Mouse (Mus musculus): Measurements from ENCODE around the gene Cdh4.

Gene Cdh4

GRCm38 (mm10) chr2:179476622-179477021 lies 34.4 kb downstream of the Cdh4 start:
- peak; percentile 47 for DNase-seq

DNA sequence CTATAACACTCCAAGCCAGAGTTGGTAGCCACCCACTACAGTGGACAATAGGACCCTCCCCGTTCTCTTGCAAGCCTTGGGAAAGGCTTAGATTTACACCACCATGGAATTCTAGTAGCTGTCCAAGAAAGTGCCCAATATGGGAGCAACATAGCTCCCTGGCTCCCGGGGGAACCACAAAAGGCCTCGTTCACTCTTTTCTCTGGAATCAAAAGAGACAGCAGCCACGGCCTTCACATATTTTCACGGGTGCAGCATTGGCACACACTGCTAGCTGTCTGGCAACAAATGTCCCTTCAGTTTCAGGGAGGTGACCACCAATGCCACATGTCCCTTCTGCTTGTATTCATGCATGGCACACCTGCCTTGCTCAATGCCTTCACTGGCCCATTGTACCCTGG lies 38.6 kb downstream of the Cdh4 start:
- DNase-seq = peak; percentile 48

DNA sequence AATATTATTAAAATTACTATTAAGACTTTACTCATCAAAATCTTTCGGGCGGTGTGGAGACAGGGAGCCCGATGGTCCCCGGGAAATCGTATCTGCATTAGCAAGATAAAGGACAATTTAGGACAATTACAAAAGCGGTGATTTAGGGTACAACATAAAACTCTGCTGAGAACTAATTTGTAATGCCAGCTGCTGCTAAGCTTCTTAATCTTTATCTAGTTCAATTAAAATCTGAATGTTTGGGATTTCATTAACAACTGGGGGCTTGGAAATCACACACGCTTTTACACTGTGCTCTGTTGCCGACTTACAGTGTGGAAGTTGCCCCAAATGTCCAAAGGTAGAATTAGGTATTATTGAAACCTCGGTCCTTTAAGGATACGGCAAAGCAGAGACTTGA lies 39.1 kb downstream of the Cdh4 start:
- peak; percentile 58 for DNase-seq

DNA sequence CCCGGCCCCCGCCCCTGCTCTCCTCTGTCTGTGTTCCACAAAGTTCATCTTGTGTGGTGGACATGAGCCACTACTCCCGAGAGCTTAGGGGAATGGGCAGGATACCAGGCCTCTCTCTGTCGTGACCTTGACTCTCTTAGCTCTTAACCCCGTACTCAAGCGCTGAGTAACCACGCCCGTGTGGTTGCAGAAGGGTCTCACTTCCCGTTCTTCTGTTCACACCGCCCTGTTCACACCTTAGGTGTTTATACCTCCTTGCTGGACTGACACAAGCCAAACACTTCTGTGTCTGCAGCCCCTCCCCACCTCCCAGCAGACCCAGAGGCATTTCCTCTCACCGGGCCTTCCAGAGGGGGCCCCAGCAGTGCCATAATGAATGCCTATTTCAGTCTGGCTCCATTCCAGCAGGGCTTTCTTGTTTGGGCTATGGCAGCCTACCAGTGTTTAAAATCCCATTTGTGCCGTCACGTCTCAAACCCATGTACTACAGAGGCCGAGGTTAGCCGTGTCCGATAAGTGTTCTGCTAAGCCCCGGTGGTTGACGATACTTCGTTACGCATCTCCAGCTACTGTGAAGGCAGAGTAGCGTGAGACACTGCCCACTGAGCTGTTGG lies 46.4 kb downstream of the Cdh4 start:
- peak; percentile 46 for DNase-seq

DNA sequence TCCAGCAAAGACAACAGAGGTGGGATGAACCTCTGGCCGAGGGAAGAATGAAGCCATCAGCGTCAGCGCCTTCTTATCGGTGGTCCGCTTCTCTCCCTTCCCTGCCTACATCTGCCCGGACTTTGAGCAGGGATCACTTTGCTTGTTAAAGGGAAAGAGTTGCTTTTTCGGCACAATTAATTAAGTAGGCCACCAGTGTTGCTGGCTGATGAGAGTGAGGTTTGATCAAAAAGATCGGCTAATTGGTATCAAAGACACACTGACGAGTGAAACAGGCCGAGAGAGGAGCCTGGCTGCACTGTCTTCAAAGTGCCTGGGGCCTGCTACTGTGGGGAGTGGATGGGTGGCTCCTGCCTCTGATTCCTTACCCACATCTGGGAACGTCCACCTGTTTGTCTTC lies 49.7 kb downstream of the Cdh4 start:
- peak; percentile 87 for DNase-seq

DNA sequence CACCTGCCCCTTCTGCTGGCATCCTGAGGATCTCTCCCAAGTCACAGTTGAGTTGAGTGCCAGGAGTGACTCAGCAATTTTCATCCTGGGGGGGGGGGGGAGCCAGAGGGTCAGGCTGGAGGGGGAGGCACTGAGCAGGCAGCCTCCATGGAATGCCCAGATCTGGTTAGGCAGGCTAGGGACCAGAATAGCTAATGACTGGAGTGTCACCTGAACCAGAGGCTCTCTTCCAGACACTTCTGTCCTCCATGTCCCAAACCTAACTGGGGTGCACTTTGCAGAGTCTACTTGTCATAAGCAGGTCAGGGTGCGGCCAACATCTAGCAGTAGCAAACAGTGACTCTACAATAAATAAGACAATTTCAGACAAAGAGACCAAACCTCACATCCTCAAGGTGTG lies 52.0 kb downstream of the Cdh4 start:
- no peak for DNase-seq

DNA sequence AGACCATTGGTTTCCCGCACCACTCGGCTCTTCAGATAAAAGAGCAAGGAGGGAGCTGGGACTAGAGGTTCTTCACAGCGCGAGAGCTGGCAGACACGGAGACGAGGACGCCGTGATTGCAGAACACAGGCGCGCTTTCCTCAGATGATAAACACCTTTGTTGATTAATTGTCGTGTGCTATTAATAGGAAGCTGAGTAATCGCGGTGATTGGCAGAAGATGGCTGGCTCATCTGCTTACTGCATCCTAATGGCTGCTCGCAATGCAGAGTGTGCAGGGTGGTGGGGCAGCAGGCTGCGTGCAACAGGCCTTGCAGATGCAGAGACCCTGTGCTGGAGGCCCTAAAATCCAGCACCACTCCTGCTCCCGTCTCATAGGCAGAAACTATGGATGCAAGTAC lies 68.2 kb downstream of the Cdh4 start:
- DNase-seq = no peak

DNA sequence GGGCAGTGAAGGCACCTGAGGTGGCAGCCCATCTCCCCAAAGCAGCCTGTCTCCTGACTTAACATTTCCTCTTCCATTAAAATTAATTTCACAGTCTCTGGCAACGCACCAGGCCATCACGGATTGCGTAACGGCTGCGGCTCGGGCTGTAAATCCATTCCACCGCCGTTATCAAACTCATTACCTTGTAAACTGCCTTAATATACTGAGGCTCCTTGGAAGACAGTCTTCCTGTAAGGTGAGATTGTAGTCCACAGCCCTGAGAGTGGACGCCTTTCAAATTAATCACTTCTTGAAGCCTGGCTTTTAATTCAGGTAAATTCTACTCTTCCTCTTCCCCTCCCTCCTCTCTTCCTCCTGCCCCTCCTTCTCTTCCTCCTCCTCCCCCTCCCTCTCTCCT lies 74.3 kb downstream of the Cdh4 start:
- DNase-seq = no peak

DNA sequence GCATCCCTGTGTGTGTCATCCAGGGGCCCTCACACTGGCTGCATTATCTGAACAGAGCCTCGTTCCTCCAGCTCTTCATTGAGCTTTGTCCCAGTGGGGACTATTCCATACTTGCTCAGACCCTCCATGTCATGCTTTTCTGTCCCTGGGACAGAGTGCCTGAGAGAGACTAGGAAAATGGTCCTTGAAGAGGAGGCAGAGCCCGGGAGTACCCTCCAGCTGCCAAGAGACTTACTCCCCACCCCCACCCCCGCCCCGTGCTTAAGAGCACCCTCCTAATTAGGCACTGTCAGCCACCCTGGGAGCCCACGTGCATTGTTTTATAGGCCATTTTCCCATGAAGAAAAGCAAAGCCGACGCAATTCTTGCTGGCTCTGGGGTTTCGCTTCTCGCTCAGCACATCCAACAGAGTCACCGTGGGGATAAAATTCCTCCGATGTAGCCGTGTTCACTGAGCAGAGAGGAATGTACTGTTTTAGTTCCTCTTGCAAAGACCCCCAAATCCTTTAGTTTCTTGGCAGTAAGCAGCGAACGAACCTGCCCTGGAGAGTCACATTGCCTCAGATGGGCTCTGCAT lies 76.3 kb downstream of the Cdh4 start:
- peak; percentile 68 for DNase-seq

DNA sequence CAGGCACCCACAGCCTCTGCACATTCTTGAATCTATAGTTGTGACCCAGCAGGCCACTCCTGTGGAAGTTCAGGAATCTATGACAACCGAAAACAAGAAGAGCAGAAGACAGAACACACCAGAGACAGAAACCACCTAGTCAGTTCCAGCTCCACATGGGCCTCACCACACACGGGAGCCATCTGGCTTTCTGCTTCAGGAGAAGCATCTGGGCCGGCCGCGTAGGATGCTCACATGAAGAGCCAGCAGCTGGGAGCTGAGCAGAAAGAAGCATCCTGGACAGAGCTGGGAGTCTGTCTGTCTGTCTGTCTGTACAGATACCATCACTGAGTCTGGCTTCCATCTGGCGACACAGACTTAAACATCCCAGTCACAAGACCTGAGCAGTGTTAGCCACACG lies 76.9 kb downstream of the Cdh4 start:
- peak; percentile 50 for DNase-seq

GRCm38 (mm10) chr2:179519931-179520330 lies 77.7 kb downstream of the Cdh4 start:
- peak; percentile 65 for DNase-seq

- peak; percentile 41 for DNase-seq
These were observed 78.7 kb downstream of the Cdh4 start for GRCm38 (mm10) chr2:179520941-179521340.

DNA sequence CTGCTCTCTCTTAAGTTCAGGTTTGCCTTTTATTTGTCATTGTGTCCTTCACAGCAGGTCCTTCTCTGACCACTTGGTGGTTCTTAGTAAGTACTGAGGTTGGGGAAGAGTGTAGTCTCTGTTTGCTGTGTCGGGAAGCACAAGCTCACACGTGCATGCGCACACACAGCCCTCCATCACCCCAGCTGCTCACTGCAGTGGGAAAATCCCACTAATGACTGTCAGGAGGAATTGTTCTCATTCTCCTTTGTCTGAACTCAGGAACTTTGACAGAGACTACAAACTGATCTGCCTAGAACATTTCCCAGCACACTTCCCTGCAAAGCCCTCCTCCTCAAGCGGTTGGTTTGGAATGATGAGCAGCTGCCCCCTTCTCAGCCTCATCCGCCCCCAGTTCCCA lies 79.2 kb downstream of the Cdh4 start:
- DNase-seq = peak; percentile 96

GRCm38 (mm10) chr2:179522141-179522540 lies 79.9 kb downstream of the Cdh4 start:
- peak; percentile 43 for DNase-seq

DNA sequence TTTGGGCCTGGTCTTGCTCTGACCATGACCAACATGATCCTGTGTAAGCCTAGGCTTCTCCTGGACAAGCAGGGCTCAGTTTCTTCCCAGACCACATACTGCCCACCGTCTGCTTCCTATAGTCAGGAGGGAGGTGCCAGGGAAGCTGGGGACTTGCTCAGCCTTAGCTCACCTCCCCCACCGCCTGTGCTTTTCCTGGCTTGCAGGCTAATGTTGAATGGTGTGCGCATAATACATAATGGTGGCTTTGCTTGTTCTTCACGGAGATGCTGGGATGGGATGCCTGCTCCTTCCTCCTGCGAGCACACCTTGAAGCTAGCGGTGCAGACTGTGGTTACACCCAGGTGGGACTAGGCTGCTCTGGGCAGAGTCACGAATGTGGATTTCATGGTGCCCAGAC lies 84.7 kb downstream of the Cdh4 start:
- DNase-seq = no peak

DNA sequence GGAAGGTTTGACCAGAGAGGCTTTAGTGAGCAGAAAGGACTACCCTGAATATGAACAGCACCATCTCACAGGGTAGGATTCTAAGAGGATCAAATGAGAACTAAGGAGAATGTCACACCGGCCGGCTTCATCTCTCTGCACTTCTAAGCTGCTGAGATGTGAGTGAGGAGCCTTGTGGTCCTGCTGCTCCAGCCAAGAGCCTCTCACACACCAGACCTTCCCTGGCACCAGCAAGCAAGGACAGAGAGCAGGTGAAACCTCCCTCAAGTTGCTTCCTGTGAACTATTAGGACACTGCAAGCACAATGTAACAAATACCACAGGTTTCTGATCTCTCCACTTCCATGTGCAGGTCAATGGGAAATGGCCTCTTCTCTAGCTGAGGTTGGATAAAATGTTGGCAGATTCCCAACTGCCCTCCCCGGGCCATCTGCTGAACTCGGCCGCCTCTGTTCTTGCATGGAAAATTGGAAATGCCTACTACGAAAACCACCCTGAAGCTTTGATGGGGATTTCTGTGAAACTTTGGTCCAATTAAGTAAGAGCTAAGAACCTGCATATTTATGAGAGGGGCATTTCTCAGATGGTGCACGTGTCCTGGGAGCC lies 88.3 kb downstream of the Cdh4 start:
- DNase-seq = peak; percentile 76

GRCm38 (mm10) chr2:179533196-179533595 lies 91.0 kb downstream of the Cdh4 start:
- no peak for DNase-seq

- no peak for DNase-seq
These were observed 91.7 kb downstream of the Cdh4 start for GRCm38 (mm10) chr2:179533881-179534280.

GRCm38 (mm10) chr2:179535204-179535603 lies 93.0 kb downstream of the Cdh4 start:
- DNase-seq = peak; percentile 69

DNA sequence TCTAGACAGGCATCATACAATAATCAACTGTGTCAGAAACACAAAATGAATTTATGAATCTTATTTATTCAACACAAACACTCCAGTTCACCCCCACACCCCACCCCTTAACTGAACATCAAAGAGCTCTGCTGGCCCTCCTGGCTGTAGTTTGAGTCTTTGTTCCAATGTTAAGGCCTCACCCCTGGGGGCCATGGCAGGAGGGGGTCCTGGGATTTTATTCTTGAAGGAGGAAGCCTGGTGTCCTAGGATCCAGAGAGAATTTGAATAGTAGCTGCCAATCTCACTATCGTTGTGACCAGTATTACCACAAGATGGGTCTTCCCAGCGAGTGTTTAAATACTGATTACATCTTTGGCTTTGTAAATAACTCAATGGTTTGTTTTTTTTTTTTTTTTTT lies 94.5 kb downstream of the Cdh4 start:
- DNase-seq = no peak

- peak; percentile 97 for DNase-seq
These were observed 95.2 kb downstream of the Cdh4 start for GRCm38 (mm10) chr2:179537390-179537789.

DNA sequence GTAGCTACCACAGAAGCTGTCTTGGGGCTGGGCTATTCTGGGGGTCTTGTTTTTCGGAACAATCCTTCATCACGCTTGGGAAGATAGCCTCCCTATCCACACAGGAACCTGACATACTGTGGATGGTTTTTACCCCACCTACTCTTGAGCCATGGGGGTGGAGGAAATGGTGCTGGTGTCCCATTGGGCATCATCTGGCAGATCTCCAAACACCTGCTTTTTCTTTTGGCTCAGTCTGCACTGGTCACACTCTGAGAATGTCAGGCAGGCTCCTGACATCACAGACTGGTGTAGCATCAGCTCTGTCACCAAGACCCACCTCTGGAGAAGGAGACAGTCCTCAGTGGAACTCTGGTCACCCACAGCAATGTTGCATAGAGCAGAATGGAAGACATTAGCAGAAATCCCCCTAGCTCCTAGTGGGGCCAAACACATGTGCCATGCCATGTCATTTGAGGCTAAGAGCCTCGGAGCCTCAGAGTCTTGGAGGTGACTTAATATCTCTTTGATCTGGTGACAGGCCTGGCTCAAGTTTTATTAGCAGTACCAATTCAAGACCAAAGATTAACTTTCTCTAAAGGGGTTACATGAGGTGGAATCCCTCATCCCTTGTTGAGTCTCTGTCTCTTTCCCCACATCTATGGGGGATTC lies 95.7 kb downstream of the Cdh4 start:
- no peak for DNase-seq

DNA sequence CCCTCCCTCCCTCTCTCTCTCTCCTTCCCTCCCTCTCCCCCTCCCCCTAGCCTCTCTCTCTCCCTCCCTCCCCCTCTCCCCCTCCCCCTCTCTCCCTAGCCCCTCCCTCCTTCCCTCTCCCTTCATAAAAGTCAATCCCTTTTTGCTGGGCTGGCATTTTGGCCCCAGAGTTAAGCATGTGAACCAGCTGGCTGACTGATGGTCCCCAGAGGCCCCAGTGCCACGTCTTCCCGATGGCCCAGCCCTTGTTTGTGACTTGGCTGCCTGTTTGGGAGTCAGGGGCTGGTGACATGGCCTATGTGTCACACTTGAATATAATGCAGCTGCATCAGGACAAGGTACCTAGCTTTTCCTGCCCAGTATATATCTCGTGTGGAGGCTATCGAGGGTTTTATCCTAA lies 96.3 kb downstream of the Cdh4 start:
- DNase-seq = peak; percentile 44
